Mouse (Mus musculus) R1 (cell line): Measurements from ENCODE around the gene Caap1.

Source experiments
- DNase-seq: peaks from one replicate; pipeline ENCODE4 v3.0.0-alpha.2; 2018; ENCODE audit warnings: low read depth, low spot score

Caap1 gene

GRCm38 (mm10) chr4:94515366-94515765 is 41.2 kb downstream of the Caap1 start:
- DNase-seq, result no peak

DNA sequence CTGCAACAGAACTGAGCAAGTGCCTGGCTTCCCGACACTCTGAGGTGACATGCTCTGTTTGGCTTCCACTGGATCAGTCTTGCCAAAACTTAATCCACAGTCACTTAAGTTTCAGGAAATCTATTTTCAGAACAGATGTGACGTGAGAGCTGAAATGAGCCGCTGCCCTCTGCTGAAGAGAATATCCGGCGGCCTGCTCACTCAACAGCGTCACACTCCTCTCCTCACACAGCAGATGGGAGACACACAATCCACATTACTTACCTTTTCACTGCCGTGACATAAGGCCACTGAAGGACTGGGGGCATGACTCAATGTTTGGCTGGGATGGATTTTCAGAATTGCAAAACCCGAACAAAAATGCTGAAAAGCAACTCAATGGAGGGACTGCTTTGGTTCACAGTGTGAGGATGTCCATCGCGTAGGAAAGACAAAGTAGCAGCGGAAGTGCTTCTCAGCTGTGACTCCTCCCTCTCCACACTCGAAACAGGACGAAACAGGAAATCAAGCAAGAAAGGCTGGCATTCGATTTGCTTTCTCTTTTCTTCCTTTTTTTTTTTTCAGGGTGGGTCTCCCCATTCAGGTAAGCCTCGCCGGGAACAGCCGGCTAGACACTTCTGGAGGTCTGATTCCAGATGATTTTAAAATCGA is 79.7 kb downstream of the Caap1 start:
- peak; percentile 77 for DNase-seq

DNA sequence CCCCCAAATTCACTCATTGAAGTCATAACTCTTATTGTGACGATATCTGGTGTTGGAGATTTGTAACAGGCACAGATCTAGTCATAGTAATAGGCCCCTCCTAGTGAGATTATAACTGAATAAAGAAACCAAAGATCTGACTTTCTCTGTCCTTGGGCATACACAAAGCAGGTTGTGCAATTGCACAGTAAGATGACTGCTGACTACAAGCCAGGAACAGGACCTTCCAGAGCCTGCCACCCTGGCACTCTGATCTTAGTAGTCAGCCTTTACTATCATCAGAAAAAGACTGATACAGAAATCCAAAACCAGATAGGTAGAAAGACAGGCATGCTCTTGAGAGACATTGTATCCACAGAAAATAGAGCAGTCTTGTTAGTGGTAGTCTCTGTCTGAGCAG is 83.3 kb downstream of the Caap1 start:
- DNase-seq, result no peak

- no peak for DNase-seq
Measured at GRCm38 (mm10) chr4:94459424-94459823, 97.2 kb downstream of the Caap1 start.

- DNase-seq, result no peak
Measured at GRCm38 (mm10) chr4:94454857-94455256, 101.7 kb downstream of the Caap1 start.
